Mouse (Mus musculus): ENCODE measurements around the gene 2410131K14Rik. TPM values are rescaled to one million over a fixed set of nuclear protein-coding genes. Genes with fewer than 3 reads are reported as not detected.

The 2410131K14Rik gene
- polyA plus RNA-seq, 1 experiment = 8.0 TPM

GRCm38 (mm10) chr5:118274546-118274945 is 29.5 kb downstream of the 2410131K14Rik start:
- H3K27ac ChIP-seq (ENCODE audit: insufficient read depth, low read length) = no peak overlapping the region
- TF ChIP-seq EP300 (IDR thresholded peaks at IDR 0.05; ENCODE audit: insufficient read depth, low read depth, low read length) (no peak), POLR2A (IDR thresholded peaks at IDR 0.05; ENCODE audit: insufficient read depth, low read length) (no peak), CTCF (IDR thresholded peaks at IDR 0.05; ENCODE audit: low read depth, low read length) (no peak)
- H3K4me3 ChIP-seq (ENCODE audit: low read depth, low read length) = no peak overlapping the region
- H3K9ac ChIP-seq (ENCODE audit: low read depth, poor library complexity, severe bottlenecking) = no peak overlapping the region
- H3K4me1 ChIP-seq (ENCODE audit: control insufficient read depth, insufficient read depth, low read length) = no peaks in the 10 kb centered on the region
- no peaks in the 10 kb centered on the region for H3K36me3 ChIP-seq (ENCODE audit: control insufficient read depth, insufficient read depth, low read length, poor library complexity, severe bottlenecking)
- no peaks in the 10 kb centered on the region for H3K27me3 ChIP-seq (ENCODE audit: control insufficient read depth, insufficient read depth, low read length, poor library complexity, severe bottlenecking)
- H3K9me3 ChIP-seq (replicated peaks; ENCODE audit: control insufficient read depth, insufficient read depth, low read length, poor library complexity, severe bottlenecking) = no peaks in the 10 kb centered on the region

GRCm38 (mm10) chr5:118276281-118276680 is 31.3 kb downstream of the 2410131K14Rik start:
- Histone ChIP-seq H3K36me3 (ENCODE audit: control insufficient read depth, insufficient read depth, low read length, poor library complexity, severe bottlenecking) (no peaks in the 10 kb centered on the region), H3K9me3 (replicated peaks; ENCODE audit: control insufficient read depth, insufficient read depth, low read length, poor library complexity, severe bottlenecking) (no peaks in the 10 kb centered on the region), H3K9ac (ENCODE audit: low read depth, poor library complexity, severe bottlenecking) (no peak overlapping the region), H3K4me1 (ENCODE audit: control insufficient read depth, insufficient read depth, low read length) (no peaks in the 10 kb centered on the region), H3K27me3 (ENCODE audit: control insufficient read depth, insufficient read depth, low read length, poor library complexity, severe bottlenecking) (no peaks in the 10 kb centered on the region), H3K27ac (ENCODE audit: insufficient read depth, low read length) (no peak overlapping the region), H3K4me3 (ENCODE audit: low read depth, low read length) (no peak overlapping the region)
- TF ChIP-seq CTCF (IDR thresholded peaks at IDR 0.05; ENCODE audit: low read depth, low read length) = no peak

GRCm38 (mm10) chr5:118276711-118277110 is 31.7 kb downstream of the 2410131K14Rik start:
- Histone ChIP-seq H3K27me3 (ENCODE audit: control insufficient read depth, insufficient read depth, low read length, poor library complexity, severe bottlenecking) (no peaks in the 10 kb centered on the region), H3K9ac (ENCODE audit: low read depth, poor library complexity, severe bottlenecking) (no peak overlapping the region), H3K27ac (ENCODE audit: insufficient read depth, low read length) (no peak overlapping the region), H3K36me3 (ENCODE audit: control insufficient read depth, insufficient read depth, low read length, poor library complexity, severe bottlenecking) (no peaks in the 10 kb centered on the region), H3K4me3 (ENCODE audit: low read depth, low read length) (no peak overlapping the region), H3K9me3 (replicated peaks; ENCODE audit: control insufficient read depth, insufficient read depth, low read length, poor library complexity, severe bottlenecking) (no peaks in the 10 kb centered on the region), H3K4me1 (ENCODE audit: control insufficient read depth, insufficient read depth, low read length) (no peaks in the 10 kb centered on the region)
- TF ChIP-seq CTCF (IDR thresholded peaks at IDR 0.05; ENCODE audit: low read depth, low read length) (no peak), EP300 (IDR thresholded peaks at IDR 0.05; ENCODE audit: insufficient read depth, low read depth, low read length) (no peak), POLR2A (IDR thresholded peaks at IDR 0.05; ENCODE audit: insufficient read depth, low read length) (no peak)

- H3K4me1 ChIP-seq (ENCODE audit: control insufficient read depth, insufficient read depth, low read length) = no peaks in the 10 kb centered on the region
- H3K27ac ChIP-seq (ENCODE audit: insufficient read depth, low read length) = no peak overlapping the region
- H3K27me3 ChIP-seq (ENCODE audit: control insufficient read depth, insufficient read depth, low read length, poor library complexity, severe bottlenecking) = no peaks in the 10 kb centered on the region
- TF ChIP-seq POLR2A (IDR thresholded peaks at IDR 0.05; ENCODE audit: insufficient read depth, low read length) (peak; percentile 71), EP300 (IDR thresholded peaks at IDR 0.05; ENCODE audit: insufficient read depth, low read depth, low read length) (no peak), CTCF (IDR thresholded peaks at IDR 0.05; ENCODE audit: low read depth, low read length) (peak; percentile 73)
- H3K9me3 ChIP-seq (replicated peaks; ENCODE audit: control insufficient read depth, insufficient read depth, low read length, poor library complexity, severe bottlenecking) = no peaks in the 10 kb centered on the region
- no peak overlapping the region for H3K9ac ChIP-seq (ENCODE audit: low read depth, poor library complexity, severe bottlenecking)
- no peaks in the 10 kb centered on the region for H3K36me3 ChIP-seq (ENCODE audit: control insufficient read depth, insufficient read depth, low read length, poor library complexity, severe bottlenecking)
- H3K4me3 ChIP-seq (ENCODE audit: low read depth, low read length) = peak overlapping the region; percentile 62
Observed at GRCm38 (mm10) chr5:118277741-118278495, 32.9 kb downstream of the 2410131K14Rik start.

- H3K4me1 ChIP-seq (ENCODE audit: control insufficient read depth, insufficient read depth, low read length) = no peaks in the 10 kb centered on the region
- no peak for TF ChIP-seq EP300 (IDR thresholded peaks at IDR 0.05; ENCODE audit: insufficient read depth, low read depth, low read length)
- TF ChIP-seq CTCF (IDR thresholded peaks at IDR 0.05; ENCODE audit: low read depth, low read length) = peak; percentile 45
- TF ChIP-seq POLR2A (IDR thresholded peaks at IDR 0.05; ENCODE audit: insufficient read depth, low read length) = no peak
- H3K9ac ChIP-seq (ENCODE audit: low read depth, poor library complexity, severe bottlenecking) = no peak overlapping the region
- H3K4me3 ChIP-seq (ENCODE audit: low read depth, low read length) = no peak overlapping the region
- H3K27ac ChIP-seq (ENCODE audit: insufficient read depth, low read length) = no peak overlapping the region
- no peaks in the 10 kb centered on the region for H3K27me3 ChIP-seq (ENCODE audit: control insufficient read depth, insufficient read depth, low read length, poor library complexity, severe bottlenecking)
- H3K9me3 ChIP-seq (replicated peaks; ENCODE audit: control insufficient read depth, insufficient read depth, low read length, poor library complexity, severe bottlenecking) = no peaks in the 10 kb centered on the region
- H3K36me3 ChIP-seq (ENCODE audit: control insufficient read depth, insufficient read depth, low read length, poor library complexity, severe bottlenecking) = no peaks in the 10 kb centered on the region
Observed at GRCm38 (mm10) chr5:118291453-118291852, 46.4 kb downstream of the 2410131K14Rik start.

- H3K4me3 ChIP-seq (ENCODE audit: low read depth, low read length) = no peak overlapping the region
- no peaks in the 10 kb centered on the region for H3K27me3 ChIP-seq (ENCODE audit: control insufficient read depth, insufficient read depth, low read length, poor library complexity, severe bottlenecking)
- no peak overlapping the region for H3K9ac ChIP-seq (ENCODE audit: low read depth, poor library complexity, severe bottlenecking)
- H3K36me3 ChIP-seq (ENCODE audit: control insufficient read depth, insufficient read depth, low read length, poor library complexity, severe bottlenecking) = no peaks in the 10 kb centered on the region
- no peaks in the 10 kb centered on the region for H3K4me1 ChIP-seq (ENCODE audit: control insufficient read depth, insufficient read depth, low read length)
- TF ChIP-seq POLR2A (IDR thresholded peaks at IDR 0.05; ENCODE audit: insufficient read depth, low read length) = no peak
- no peak for TF ChIP-seq CTCF (IDR thresholded peaks at IDR 0.05; ENCODE audit: low read depth, low read length)
- no peak for TF ChIP-seq EP300 (IDR thresholded peaks at IDR 0.05; ENCODE audit: insufficient read depth, low read depth, low read length)
- no peak overlapping the region for H3K27ac ChIP-seq (ENCODE audit: insufficient read depth, low read length)
- H3K9me3 ChIP-seq (replicated peaks; ENCODE audit: control insufficient read depth, insufficient read depth, low read length, poor library complexity, severe bottlenecking) = no peaks in the 10 kb centered on the region
Observed at GRCm38 (mm10) chr5:118292476-118292875, 47.4 kb downstream of the 2410131K14Rik start.
